Mouse (Mus musculus): ENCODE data around the gene Hcrtr1. TPM values are rescaled to one million over a fixed set of nuclear protein-coding genes. Genes with fewer than 3 reads are reported as not detected.

Hcrtr1 gene
- polyA plus RNA-seq, 1 experiment = 0.82 TPM

DNA sequence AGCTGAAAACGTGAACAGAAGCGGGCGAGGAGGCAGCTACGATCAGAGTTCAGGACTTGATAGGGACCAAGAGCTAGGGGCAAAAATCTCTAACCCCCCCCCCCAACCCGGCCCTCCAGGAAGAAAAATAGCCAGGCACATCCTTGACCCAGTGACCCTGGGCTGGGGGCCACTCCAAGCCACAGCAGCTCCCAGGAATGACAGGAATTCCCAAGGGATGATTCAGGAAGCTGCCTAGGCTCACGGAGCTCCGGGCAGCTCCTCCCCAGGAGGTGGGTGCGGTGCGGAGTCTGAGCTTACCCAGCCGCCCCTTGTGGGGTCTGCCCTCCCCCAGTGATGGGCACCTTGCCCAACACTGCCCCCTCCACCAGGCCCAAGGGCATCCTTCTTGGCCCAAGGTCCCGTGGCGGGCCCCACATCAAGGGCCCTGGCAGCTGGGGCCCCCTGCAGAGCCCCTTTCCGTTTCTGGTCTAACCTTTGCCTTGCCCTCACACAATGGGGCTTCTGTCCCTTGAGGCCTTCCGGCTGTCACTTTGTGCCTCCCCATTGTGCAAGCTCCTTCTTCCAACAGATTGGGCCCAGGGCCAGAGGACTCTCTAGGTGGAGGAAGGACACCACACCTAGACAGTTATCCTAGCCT is 36.0 kb upstream of the Hcrtr1 start, which contains the start of gene Tinagl1:
Gene Tinagl1, minus strand, starts transcription at position 51 of the 640 bp plus-strand sequence.
- no peaks in the 10 kb centered on the region for H3K27me3 ChIP-seq (ENCODE audit: control insufficient read depth, insufficient read depth, low read length, poor library complexity, severe bottlenecking)
- TF ChIP-seq CTCF (IDR thresholded peaks at IDR 0.05; ENCODE audit: low read depth, low read length) (no peak), EP300 (IDR thresholded peaks at IDR 0.05; ENCODE audit: insufficient read depth, low read depth, low read length) (0 out of 2 replicates have a peak, but pooled peaks have one; percentile 29)
- H3K27ac ChIP-seq (ENCODE audit: insufficient read depth, low read length) = peak within 1 kb of the TSS; percentile 37; the same call in 1 of the 2 replicates
- peaks cover 11% of the 10 kb centered on the region for H3K4me1 ChIP-seq (ENCODE audit: control insufficient read depth, insufficient read depth, low read length)
- H3K36me3 ChIP-seq (ENCODE audit: control insufficient read depth, insufficient read depth, low read length, poor library complexity, severe bottlenecking) = no peaks in the 10 kb centered on the region
- H3K9ac ChIP-seq (ENCODE audit: low read depth, poor library complexity, severe bottlenecking) = no peak within 1 kb of the TSS
- no peaks in the 10 kb centered on the region for H3K9me3 ChIP-seq (replicated peaks; ENCODE audit: control insufficient read depth, insufficient read depth, low read length, poor library complexity, severe bottlenecking)
- H3K4me3 ChIP-seq (ENCODE audit: low read depth, low read length) = peak within 1 kb of the TSS; percentile 47

GRCm38 (mm10) chr4:130174335-130175031 is 35.3 kb upstream of the Hcrtr1 start:
- H3K36me3 ChIP-seq (ENCODE audit: control insufficient read depth, insufficient read depth, low read length, poor library complexity, severe bottlenecking) = no peaks in the 10 kb centered on the region
- TF ChIP-seq POLR2A (IDR thresholded peaks at IDR 0.05; ENCODE audit: insufficient read depth, low read length) (no peak), EP300 (IDR thresholded peaks at IDR 0.05; ENCODE audit: insufficient read depth, low read depth, low read length) (peak; percentile 29; the same call in 1 of the 2 replicates)
- H3K27me3 ChIP-seq (ENCODE audit: control insufficient read depth, insufficient read depth, low read length, poor library complexity, severe bottlenecking) = no peaks in the 10 kb centered on the region
- no peak overlapping the region for H3K9ac ChIP-seq (ENCODE audit: low read depth, poor library complexity, severe bottlenecking)
- H3K27ac ChIP-seq (ENCODE audit: insufficient read depth, low read length) = peak overlapping the region; percentile 37; the same call in 1 of the 2 replicates
- no peaks in the 10 kb centered on the region for H3K9me3 ChIP-seq (replicated peaks; ENCODE audit: control insufficient read depth, insufficient read depth, low read length, poor library complexity, severe bottlenecking)
- H3K4me1 ChIP-seq (ENCODE audit: control insufficient read depth, insufficient read depth, low read length) = peaks cover 11% of the 10 kb centered on the region
- peak overlapping the region; percentile 47 for H3K4me3 ChIP-seq (ENCODE audit: low read depth, low read length)

DNA sequence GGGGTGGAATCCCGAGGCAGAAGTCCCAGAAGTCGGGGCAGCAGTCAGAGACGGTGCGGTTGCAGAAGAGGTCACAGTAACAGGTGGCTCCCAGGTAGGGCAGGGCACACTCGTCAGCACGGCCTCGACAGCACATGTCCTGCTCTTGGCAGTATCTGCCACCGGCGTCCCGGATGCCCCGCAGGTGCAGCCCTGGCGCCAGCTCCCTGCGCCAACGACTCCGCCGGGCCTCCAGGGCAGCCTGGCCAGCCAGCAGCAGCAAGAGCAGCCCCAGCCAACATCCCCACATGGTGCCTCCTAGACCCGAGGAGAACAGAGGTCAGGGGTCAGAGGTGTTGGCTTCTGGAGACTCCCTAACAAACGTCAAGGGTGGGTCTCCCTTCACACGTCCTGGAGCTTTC is 34.8 kb upstream of the Hcrtr1 start:
- H3K4me1 ChIP-seq (ENCODE audit: control insufficient read depth, insufficient read depth, low read length) = peaks cover 11% of the 10 kb centered on the region
- H3K27ac ChIP-seq (ENCODE audit: insufficient read depth, low read length) = no peak overlapping the region
- no peaks in the 10 kb centered on the region for H3K36me3 ChIP-seq (ENCODE audit: control insufficient read depth, insufficient read depth, low read length, poor library complexity, severe bottlenecking)
- no peak for TF ChIP-seq CTCF (IDR thresholded peaks at IDR 0.05; ENCODE audit: low read depth, low read length)
- no peak for TF ChIP-seq EP300 (IDR thresholded peaks at IDR 0.05; ENCODE audit: insufficient read depth, low read depth, low read length)
- TF ChIP-seq POLR2A (IDR thresholded peaks at IDR 0.05; ENCODE audit: insufficient read depth, low read length) = no peak
- no peaks in the 10 kb centered on the region for H3K9me3 ChIP-seq (replicated peaks; ENCODE audit: control insufficient read depth, insufficient read depth, low read length, poor library complexity, severe bottlenecking)
- H3K9ac ChIP-seq (ENCODE audit: low read depth, poor library complexity, severe bottlenecking) = no peak overlapping the region
- no peaks in the 10 kb centered on the region for H3K27me3 ChIP-seq (ENCODE audit: control insufficient read depth, insufficient read depth, low read length, poor library complexity, severe bottlenecking)
- 0 out of 2 replicates have a peak overlapping the region, but pooled peaks have one; percentile 0 for H3K4me3 ChIP-seq (ENCODE audit: low read depth, low read length)

GRCm38 (mm10) chr4:130173060-130173822 is 34.1 kb upstream of the Hcrtr1 start:
- no peak overlapping the region for H3K4me3 ChIP-seq (ENCODE audit: low read depth, low read length)
- no peak overlapping the region for H3K9ac ChIP-seq (ENCODE audit: low read depth, poor library complexity, severe bottlenecking)
- peaks cover 11% of the 10 kb centered on the region for H3K4me1 ChIP-seq (ENCODE audit: control insufficient read depth, insufficient read depth, low read length)
- H3K27me3 ChIP-seq (ENCODE audit: control insufficient read depth, insufficient read depth, low read length, poor library complexity, severe bottlenecking) = no peaks in the 10 kb centered on the region
- no peaks in the 10 kb centered on the region for H3K9me3 ChIP-seq (replicated peaks; ENCODE audit: control insufficient read depth, insufficient read depth, low read length, poor library complexity, severe bottlenecking)
- no peak overlapping the region for H3K27ac ChIP-seq (ENCODE audit: insufficient read depth, low read length)
- TF ChIP-seq CTCF (IDR thresholded peaks at IDR 0.05; ENCODE audit: low read depth, low read length) (no peak), EP300 (IDR thresholded peaks at IDR 0.05; ENCODE audit: insufficient read depth, low read depth, low read length) (no peak), POLR2A (IDR thresholded peaks at IDR 0.05; ENCODE audit: insufficient read depth, low read length) (no peak)
- H3K36me3 ChIP-seq (ENCODE audit: control insufficient read depth, insufficient read depth, low read length, poor library complexity, severe bottlenecking) = no peaks in the 10 kb centered on the region

DNA sequence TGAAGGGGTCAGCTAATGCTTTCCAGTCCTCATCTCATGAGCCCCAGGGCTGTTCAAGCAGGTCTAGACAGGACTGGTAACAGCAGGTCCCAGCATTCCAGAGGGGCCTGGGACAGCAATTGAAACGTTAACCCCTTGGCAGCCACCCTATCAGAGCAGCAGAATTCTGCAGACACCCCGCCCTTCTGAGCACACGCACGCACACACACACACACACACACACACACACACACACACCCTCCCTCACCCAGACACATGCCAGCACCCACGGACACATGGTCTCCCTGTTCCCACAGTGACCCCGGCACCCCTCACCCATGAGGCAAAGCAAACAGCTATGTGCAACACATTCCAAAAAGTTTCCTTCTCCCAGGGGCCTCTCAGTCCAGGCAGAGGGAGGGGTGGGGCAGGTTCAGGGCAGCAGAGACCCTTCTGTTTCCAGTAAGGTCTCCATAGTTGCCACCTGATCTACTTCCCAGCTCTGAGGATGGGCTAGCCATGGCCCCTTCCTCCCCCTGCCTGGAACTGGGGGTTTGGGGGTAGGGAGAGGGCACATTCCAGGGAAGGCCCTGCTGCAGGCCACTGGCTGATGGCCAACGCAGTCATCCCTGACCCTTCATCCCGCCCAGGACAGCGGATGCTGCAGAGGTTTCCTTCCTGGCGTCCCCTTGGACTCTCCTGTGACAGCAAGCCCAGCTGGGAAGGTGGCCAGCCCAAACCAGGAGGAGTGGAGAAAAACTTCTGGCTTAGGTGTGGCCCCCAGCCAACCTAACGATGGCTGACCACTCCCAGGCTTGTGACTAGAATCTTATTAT is 33.0 kb upstream of the Hcrtr1 start:
- Histone ChIP-seq H3K9ac (ENCODE audit: low read depth, poor library complexity, severe bottlenecking) (no peak overlapping the region), H3K4me3 (ENCODE audit: low read depth, low read length) (no peak overlapping the region), H3K27ac (ENCODE audit: insufficient read depth, low read length) (no peak overlapping the region), H3K27me3 (ENCODE audit: control insufficient read depth, insufficient read depth, low read length, poor library complexity, severe bottlenecking) (no peaks in the 10 kb centered on the region), H3K4me1 (ENCODE audit: control insufficient read depth, insufficient read depth, low read length) (peaks cover 11% of the 10 kb centered on the region), H3K9me3 (replicated peaks; ENCODE audit: control insufficient read depth, insufficient read depth, low read length, poor library complexity, severe bottlenecking) (no peaks in the 10 kb centered on the region), H3K36me3 (ENCODE audit: control insufficient read depth, insufficient read depth, low read length, poor library complexity, severe bottlenecking) (no peaks in the 10 kb centered on the region)
- no peak for TF ChIP-seq CTCF (IDR thresholded peaks at IDR 0.05; ENCODE audit: low read depth, low read length)
- 0 out of 2 replicates have a peak, but pooled peaks have one; percentile 30 for TF ChIP-seq EP300 (IDR thresholded peaks at IDR 0.05; ENCODE audit: insufficient read depth, low read depth, low read length)
- no peak for TF ChIP-seq POLR2A (IDR thresholded peaks at IDR 0.05; ENCODE audit: insufficient read depth, low read length)

Measured in ES-Bruce4 (cell line).